Mouse (Mus musculus): ENCODE measurements around the gene Rbm33. TPM values are rescaled to one million over a fixed set of nuclear protein-coding genes. Genes with fewer than 3 reads are reported as not detected.

Gene Rbm33
- total and polyA plus RNA-seq, 2 experiments from 2014 or later: 14.9 to 46.8 TPM

DNA sequence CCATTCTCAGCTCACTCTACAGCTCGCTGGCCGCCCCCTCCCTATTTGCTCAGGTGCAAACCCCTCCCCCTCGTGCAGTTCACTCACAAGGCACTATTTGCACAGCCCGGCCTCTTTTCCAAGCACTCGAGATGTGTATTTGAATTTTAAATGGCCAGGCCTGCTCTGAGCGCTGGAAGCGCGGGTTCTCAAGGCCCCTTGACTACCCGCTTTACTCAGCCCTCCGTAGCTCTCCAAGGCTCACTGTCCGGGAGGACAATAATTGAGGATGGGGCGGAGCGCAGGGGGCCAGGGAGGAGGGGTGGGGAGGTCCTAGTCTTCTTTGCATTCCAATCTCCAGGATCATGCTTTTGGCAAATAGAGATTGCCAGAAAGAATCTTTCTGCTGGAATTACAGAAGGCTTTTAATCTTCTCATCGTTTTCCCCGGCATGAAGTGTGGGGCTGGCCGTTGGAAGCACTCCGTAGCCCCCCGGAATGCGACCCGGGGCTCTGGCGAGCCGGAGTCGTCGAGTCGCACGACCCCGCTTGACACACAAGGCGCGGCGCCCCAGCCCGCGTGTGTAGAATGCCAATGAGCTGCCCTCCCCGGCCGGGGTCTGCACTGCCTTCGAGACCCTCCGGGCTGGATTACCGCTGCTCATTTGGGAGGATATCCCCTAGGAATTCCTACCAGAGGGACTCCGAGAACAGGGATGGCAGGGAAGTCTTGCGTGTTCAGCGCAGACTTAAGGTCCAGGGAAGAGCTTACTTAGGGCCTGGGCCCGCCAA lies 142.7 kb downstream of the Rbm33 start:
- ATAC-seq: no peak
- Histone ChIP-seq H3K9ac (replicated peaks; ENCODE audit: low read length) (no peak overlapping the region), H3K27me3 (ENCODE audit: insufficient read depth, low read length) (peaks cover 81% of the 10 kb centered on the region), H3K9me3 (ENCODE audit: low read length) (no peaks in the 10 kb centered on the region), H3K27ac (no peak overlapping the region), H3K4me2 (ENCODE audit: low read depth, low read length) (0 out of 2 replicates have a peak overlapping the region, but pooled peaks have one; percentile 31), H3K36me3 (ENCODE audit: insufficient read depth, low read length) (no peaks in the 10 kb centered on the region), H3K4me1 (ENCODE audit: insufficient read depth, low read length) (peaks cover 7% of the 10 kb centered on the region; the same call in 1 of the 2 replicates), H3K4me3 (ENCODE audit: low read length) (peak overlapping the region; percentile 13)
- WGBS: 8% methylated on average over 41 of the region's 41 CpGs
- no peak for DNase-seq (ENCODE audit: low spot score)
- TF ChIP-seq CTCF (IDR thresholded peaks at IDR 0.05; ENCODE audit: low read depth): no peak

- Histone ChIP-seq H3K36me3 (ENCODE audit: insufficient read depth, low read length) (no peaks in the 10 kb centered on the region), H3K9me3 (ENCODE audit: low read length) (no peaks in the 10 kb centered on the region), H3K4me1 (ENCODE audit: insufficient read depth, low read length) (peaks cover 7% of the 10 kb centered on the region; the same call in 1 of the 2 replicates), H3K4me3 (ENCODE audit: low read length) (no peak overlapping the region), H3K27ac (no peak overlapping the region), H3K4me2 (ENCODE audit: low read depth, low read length) (peak overlapping the region; percentile 29; the same call in 1 of the 2 replicates), H3K9ac (replicated peaks; ENCODE audit: low read length) (no peak overlapping the region), H3K27me3 (ENCODE audit: insufficient read depth, low read length) (peaks cover 88% of the 10 kb centered on the region)
- DNase-seq (ENCODE audit: low spot score) (no peak), ATAC-seq (no peak)
- no peak for TF ChIP-seq CTCF (IDR thresholded peaks at IDR 0.05; ENCODE audit: low read depth)
- 7% methylated on average over 17 of the region's 17 CpGs for WGBS
Observed at GRCm38 (mm10) chr5:28460556-28461350, 143.8 kb downstream of the Rbm33 start.

DNA sequence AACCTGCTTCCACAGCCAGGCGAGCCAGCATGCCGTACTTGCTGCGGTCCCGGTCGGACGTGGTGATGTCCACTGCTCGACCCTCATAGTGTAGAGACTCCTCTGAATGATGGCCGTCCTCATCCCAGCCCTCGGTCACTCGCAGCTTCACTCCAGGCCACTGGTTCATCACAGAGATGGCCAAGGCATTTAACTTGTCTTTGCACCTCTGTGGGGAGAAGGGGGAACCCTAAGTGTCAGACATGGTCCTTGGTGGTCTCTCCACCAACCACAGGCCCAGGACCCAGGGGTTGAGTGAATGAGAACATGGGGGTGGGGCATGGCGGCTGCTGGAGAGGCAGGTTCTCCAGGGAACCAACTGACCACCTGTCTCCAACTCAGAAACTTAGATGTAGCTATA lies 144.5 kb downstream of the Rbm33 start:
- WGBS: 20% methylated on average over 11 of the region's 11 CpGs
- no peak for TF ChIP-seq CTCF (IDR thresholded peaks at IDR 0.05; ENCODE audit: low read depth)
- H3K36me3 ChIP-seq (ENCODE audit: insufficient read depth, low read length): no peaks in the 10 kb centered on the region
- no peak overlapping the region for H3K4me2 ChIP-seq (ENCODE audit: low read depth, low read length)
- H3K27ac ChIP-seq: no peak overlapping the region
- no peak for DNase-seq (ENCODE audit: low spot score)
- H3K27me3 ChIP-seq (ENCODE audit: insufficient read depth, low read length): peaks cover 88% of the 10 kb centered on the region
- no peak overlapping the region for H3K4me3 ChIP-seq (ENCODE audit: low read length)
- H3K9me3 ChIP-seq (ENCODE audit: low read length): no peaks in the 10 kb centered on the region
- ATAC-seq: no peak
- H3K4me1 ChIP-seq (ENCODE audit: insufficient read depth, low read length): peaks cover 7% of the 10 kb centered on the region; the same call in 1 of the 2 replicates
- H3K9ac ChIP-seq (replicated peaks; ENCODE audit: low read length): no peak overlapping the region

GRCm38 (mm10) chr5:28462741-28463590 lies 146.0 kb downstream of the Rbm33 start:
- H3K27me3 ChIP-seq (ENCODE audit: insufficient read depth, low read length): peaks cover 88% of the 10 kb centered on the region
- no peaks in the 10 kb centered on the region for H3K9me3 ChIP-seq (ENCODE audit: low read length)
- no peak for ATAC-seq
- 2% methylated on average over 33 of the region's 33 CpGs for WGBS
- H3K36me3 ChIP-seq (ENCODE audit: insufficient read depth, low read length): no peaks in the 10 kb centered on the region
- peak overlapping the region; percentile 62 for H3K4me3 ChIP-seq (ENCODE audit: low read length)
- no peak for TF ChIP-seq CTCF (IDR thresholded peaks at IDR 0.05; ENCODE audit: low read depth)
- no peak overlapping the region for H3K27ac ChIP-seq
- peak overlapping the region; percentile 88 for H3K4me2 ChIP-seq (ENCODE audit: low read depth, low read length)
- peaks cover 4% of the 10 kb centered on the region; the same call in 1 of the 2 replicates for H3K4me1 ChIP-seq (ENCODE audit: insufficient read depth, low read length)
- H3K9ac ChIP-seq (replicated peaks; ENCODE audit: low read length): 0 out of 2 replicates have a peak overlapping the region, but pooled peaks have one; percentile 3
- DNase-seq (ENCODE audit: low spot score): peak; percentile 46

DNA sequence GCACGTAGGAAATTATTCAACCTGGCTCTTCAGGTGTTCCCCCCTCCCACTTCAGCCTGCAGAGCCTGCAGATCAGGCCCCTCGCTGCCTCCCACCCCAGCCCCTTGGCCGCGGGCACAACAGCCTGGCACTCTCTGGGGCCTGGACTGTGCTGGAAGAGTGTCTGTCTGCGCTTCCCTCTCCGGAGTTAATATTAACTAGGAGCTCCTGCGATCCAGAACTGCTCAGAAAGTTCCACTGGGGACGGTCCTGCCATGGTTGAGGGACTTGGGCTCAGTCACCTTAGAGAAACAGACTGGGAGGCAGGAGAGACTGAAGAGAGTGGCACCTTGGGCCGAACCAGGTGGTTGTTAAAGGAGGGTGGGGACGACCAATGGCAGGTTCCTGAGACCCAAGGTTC lies 146.7 kb downstream of the Rbm33 start:
- no peak for TF ChIP-seq CTCF (IDR thresholded peaks at IDR 0.05; ENCODE audit: low read depth)
- 2% methylated on average over 10 of the region's 10 CpGs for WGBS
- no peak overlapping the region for H3K9ac ChIP-seq (replicated peaks; ENCODE audit: low read length)
- H3K27ac ChIP-seq: no peak overlapping the region
- peaks cover 86% of the 10 kb centered on the region for H3K27me3 ChIP-seq (ENCODE audit: insufficient read depth, low read length)
- DNase-seq (ENCODE audit: low spot score) (no peak), ATAC-seq (no peak)
- H3K9me3 ChIP-seq (ENCODE audit: low read length): no peaks in the 10 kb centered on the region
- H3K36me3 ChIP-seq (ENCODE audit: insufficient read depth, low read length): no peaks in the 10 kb centered on the region
- peak overlapping the region; percentile 88 for H3K4me2 ChIP-seq (ENCODE audit: low read depth, low read length)
- peak overlapping the region; percentile 62 for H3K4me3 ChIP-seq (ENCODE audit: low read length)
- no peaks in the 10 kb centered on the region for H3K4me1 ChIP-seq (ENCODE audit: insufficient read depth, low read length)
